Mouse (Mus musculus) hindbrain, embryonic 11.5 days (tissue): ENCODE results near the gene Aff3. TPM values are rescaled to one million over a fixed set of nuclear protein-coding genes. Genes with fewer than 3 reads are reported as not detected.
A peak's percentile ranks its signal among the peaks of the same experiment; 100 is the strongest.

Source experiments
- ATAC-seq: fragments of 200-750 bp; cut with Nextera tagmentation; 2 replicates; pipeline ENCODE4 v1.8.0; 2017; ENCODE audit warnings: mild to moderate bottlenecking, moderate TSS enrichment, moderate library complexity; ENCODE audit not compliant: low FRiP score
- DNase-seq: peaks from one replicate; pipeline ENCODE4 v3.0.0-alpha.2; 2015; ENCODE audit warnings: low spot score
- H3K27ac ChIP-seq: fragments of 300-500 bp; sonication (generic); 2 replicates; pipeline ENCODE4 v1.5.1; 2014; ENCODE audit warnings: mild to moderate bottlenecking, low read depth, low read length
- H3K27me3 ChIP-seq: fragments of 300-500 bp; sonication (generic); 2 replicates; pipeline ENCODE4 v1.6.1; 2014; ENCODE audit warnings: mild to moderate bottlenecking, low read length, moderate library complexity, mixed read lengths; ENCODE audit not compliant: control insufficient read depth, insufficient read depth
- H3K36me3 ChIP-seq: fragments of 300-500 bp; sonication (generic); 2 replicates; pipeline ENCODE4 v1.6.1; 2014; ENCODE audit warnings: mild to moderate bottlenecking, low read length, moderate library complexity, mixed read lengths; ENCODE audit not compliant: control insufficient read depth, insufficient read depth
- H3K4me1 ChIP-seq: fragments of 300-500 bp; sonication (generic); replicated peaks from 2 replicates; pipeline ENCODE4 v1.6.1; 2014; ENCODE audit warnings: low read length, mixed read lengths; ENCODE audit not compliant: control insufficient read depth, insufficient read depth
- H3K4me2 ChIP-seq: fragments of 300-500 bp; sonication (generic); replicated peaks from 2 replicates; pipeline ENCODE4 v1.6.1; 2014; ENCODE audit warnings: mild to moderate bottlenecking, low read depth, low read length
- H3K4me3 ChIP-seq: fragments of 300-500 bp; sonication (generic); 2 replicates; pipeline ENCODE4 v1.5.1; 2014; ENCODE audit warnings: low read depth, low read length
- H3K9ac ChIP-seq: fragments of 300-500 bp; sonication (generic); 2 replicates; pipeline ENCODE4 v1.6.1; 2014; ENCODE audit warnings: low read depth, low read length
- H3K9me3 ChIP-seq: fragments of 300-500 bp; sonication (generic); 2 replicates; pipeline ENCODE4 v1.6.1; 2016; ENCODE audit warnings: low read length; ENCODE audit not compliant: control insufficient read depth
- WGBS: fragments of 180-500 bp; shearing (Covaris S2); extraction: QIAGEN DNeasy Blood & Tissue Kit; methylation state at CpG from one replicate; pipeline ENCODE4 v1.1.7; 2014; 5-methylcytosine and 5-hydroxymethylcytosine counted together
- polyA plus RNA-seq: library from polyadenylated mRNA; unstranded; fragments of >200 nt; fragmentation: Nextera tagmentation; extraction: Ambion mirVana; gene quantifications from 2 replicates; pipeline ENCODE4 v1.2.1, GENCODE M21; 2014

Aff3 gene
- polyA plus RNA-seq, 1 experiment from 2014 or later = 19.7 TPM

GRCm38 (mm10) chr1:38626739-38627661 lies 37.8 kb downstream of the Aff3 start:
- H3K36me3 ChIP-seq = no peaks in the 10 kb centered on the region
- no peaks in the 10 kb centered on the region for H3K9me3 ChIP-seq
- peak overlapping the region; percentile 93 for H3K4me3 ChIP-seq
- H3K27me3 ChIP-seq = no peaks in the 10 kb centered on the region
- peak overlapping the region; percentile 98 for H3K27ac ChIP-seq
- peaks cover 14% of the 10 kb centered on the region for H3K4me1 ChIP-seq
- under 1% methylated on average over 43 of the region's 133 CpGs for WGBS
- H3K9ac ChIP-seq = peak overlapping the region; percentile 92
- DNase-seq (peak; percentile 82), ATAC-seq (peak; percentile 82)
- H3K4me2 ChIP-seq = peak overlapping the region; percentile 78

GRCm38 (mm10) chr1:38626388-38626738 lies 38.4 kb downstream of the Aff3 start:
- peaks cover 10% of the 10 kb centered on the region for H3K4me1 ChIP-seq
- WGBS = under 1% methylated on average over 10 of the region's 10 CpGs

DNA sequence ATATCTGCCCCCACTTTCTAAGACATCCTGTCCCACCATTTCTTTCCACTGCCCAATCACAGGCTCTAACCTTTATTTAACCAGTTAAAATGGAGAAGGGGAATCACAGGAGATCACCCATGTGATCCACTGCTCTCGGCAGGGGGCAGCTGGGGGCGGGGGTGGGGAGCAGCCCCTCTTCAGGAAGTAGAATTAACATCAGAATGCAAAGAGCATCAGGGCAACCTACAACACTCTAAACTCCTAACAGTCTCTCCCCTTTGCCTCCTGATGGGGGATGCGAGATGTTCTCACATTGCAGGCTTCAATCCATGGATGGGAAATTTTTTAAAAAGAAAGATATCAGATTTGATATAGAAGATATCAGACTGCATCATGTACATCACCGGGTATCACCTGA lies 42.9 kb downstream of the Aff3 start:
- no peak overlapping the region for H3K9ac ChIP-seq
- 42% methylated on average over 4 of the region's 4 CpGs for WGBS
- no peaks in the 10 kb centered on the region for H3K9me3 ChIP-seq
- DNase-seq (no peak), ATAC-seq (no peak)
- no peak overlapping the region for H3K4me3 ChIP-seq
- no peaks in the 10 kb centered on the region for H3K4me1 ChIP-seq
- no peaks in the 10 kb centered on the region for H3K27me3 ChIP-seq
- no peak overlapping the region for H3K4me2 ChIP-seq
- no peak overlapping the region for H3K27ac ChIP-seq
- H3K36me3 ChIP-seq = no peaks in the 10 kb centered on the region

More at GRCm38 (mm10) chr1:38626388-38626738, 38.4 kb downstream of the Aff3 start:
- Histone ChIP-seq H3K9me3 (no peaks in the 10 kb centered on the region), H3K27me3 (no peaks in the 10 kb centered on the region), H3K4me2 (peak overlapping the region; percentile 78), H3K4me3 (peak overlapping the region; percentile 93), H3K27ac (peak overlapping the region; percentile 98), H3K9ac (peak overlapping the region; percentile 92), H3K36me3 (no peaks in the 10 kb centered on the region)
- DNase-seq (no peak), ATAC-seq (peak; percentile 20; the same call in 1 of the 2 replicates)

GRCm38 (mm10) chr1:38620401-38620800 lies 44.4 kb downstream of the Aff3 start:
- H3K27ac ChIP-seq = no peak overlapping the region
- H3K4me3 ChIP-seq = no peak overlapping the region
- H3K4me2 ChIP-seq = no peak overlapping the region
- H3K36me3 ChIP-seq = no peaks in the 10 kb centered on the region
- DNase-seq (no peak), ATAC-seq (no peak)
- H3K4me1 ChIP-seq = no peaks in the 10 kb centered on the region
- WGBS = 92% methylated on average over 6 of the region's 6 CpGs
- H3K9ac ChIP-seq = no peak overlapping the region
- H3K9me3 ChIP-seq = no peaks in the 10 kb centered on the region
- H3K27me3 ChIP-seq = no peaks in the 10 kb centered on the region

- Histone ChIP-seq H3K4me2 (no peak overlapping the region), H3K9ac (peak overlapping the region; percentile 46; the same call in 1 of the 2 replicates)
- ATAC-seq = peak; percentile 33; the same call in 1 of the 2 replicates
Measured at GRCm38 (mm10) chr1:38606741-38607140, 58.0 kb downstream of the Aff3 start.

GRCm38 (mm10) chr1:38605426-38605825 lies 59.3 kb downstream of the Aff3 start:
- Histone ChIP-seq H3K9me3 (no peaks in the 10 kb centered on the region), H3K4me1 (peaks cover 8% of the 10 kb centered on the region), H3K4me2 (no peak overlapping the region), H3K27me3 (no peaks in the 10 kb centered on the region), H3K9ac (no peak overlapping the region), H3K36me3 (no peaks in the 10 kb centered on the region), H3K27ac (no peak overlapping the region), H3K4me3 (no peak overlapping the region)
- ATAC-seq = no peak
- no peak for DNase-seq
- 79% methylated on average over 4 of the region's 4 CpGs for WGBS

More at GRCm38 (mm10) chr1:38606741-38607140, 58.0 kb downstream of the Aff3 start:
- 11% methylated on average over 4 of the region's 4 CpGs for WGBS
- DNase-seq = peak; percentile 57
- H3K36me3 ChIP-seq = no peaks in the 10 kb centered on the region
- no peaks in the 10 kb centered on the region for H3K9me3 ChIP-seq
- no peak overlapping the region for H3K4me3 ChIP-seq
- no peaks in the 10 kb centered on the region for H3K27me3 ChIP-seq
- peak overlapping the region; percentile 70 for H3K27ac ChIP-seq
- peaks cover 8% of the 10 kb centered on the region for H3K4me1 ChIP-seq

DNA sequence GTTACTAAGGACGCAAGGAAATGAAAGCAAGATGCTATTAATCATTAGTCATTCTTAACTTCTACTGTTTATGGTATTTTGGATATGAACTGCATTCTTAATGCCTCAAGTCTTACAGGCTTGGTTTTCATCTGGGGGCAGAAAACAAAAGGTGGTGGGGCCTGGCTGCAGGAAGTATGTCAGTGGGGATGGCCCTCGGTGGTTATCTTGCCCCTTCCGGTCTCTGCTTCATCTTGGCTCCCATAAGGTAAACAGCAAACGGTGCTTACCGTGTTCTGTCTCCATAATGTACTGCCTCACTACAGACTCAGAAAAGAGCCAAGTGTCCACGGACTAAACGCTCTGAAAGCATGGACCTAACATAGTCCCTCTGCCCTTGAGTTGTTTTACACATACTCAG lies 60.1 kb downstream of the Aff3 start:
- no peak for DNase-seq
- Histone ChIP-seq H3K27me3 (no peaks in the 10 kb centered on the region), H3K9ac (no peak overlapping the region), H3K9me3 (no peaks in the 10 kb centered on the region), H3K27ac (no peak overlapping the region), H3K4me1 (peaks cover 8% of the 10 kb centered on the region), H3K36me3 (no peaks in the 10 kb centered on the region), H3K4me3 (no peak overlapping the region), H3K4me2 (no peak overlapping the region)
- WGBS = 90% methylated on average over 7 of the region's 7 CpGs
- no peak for ATAC-seq

DNA sequence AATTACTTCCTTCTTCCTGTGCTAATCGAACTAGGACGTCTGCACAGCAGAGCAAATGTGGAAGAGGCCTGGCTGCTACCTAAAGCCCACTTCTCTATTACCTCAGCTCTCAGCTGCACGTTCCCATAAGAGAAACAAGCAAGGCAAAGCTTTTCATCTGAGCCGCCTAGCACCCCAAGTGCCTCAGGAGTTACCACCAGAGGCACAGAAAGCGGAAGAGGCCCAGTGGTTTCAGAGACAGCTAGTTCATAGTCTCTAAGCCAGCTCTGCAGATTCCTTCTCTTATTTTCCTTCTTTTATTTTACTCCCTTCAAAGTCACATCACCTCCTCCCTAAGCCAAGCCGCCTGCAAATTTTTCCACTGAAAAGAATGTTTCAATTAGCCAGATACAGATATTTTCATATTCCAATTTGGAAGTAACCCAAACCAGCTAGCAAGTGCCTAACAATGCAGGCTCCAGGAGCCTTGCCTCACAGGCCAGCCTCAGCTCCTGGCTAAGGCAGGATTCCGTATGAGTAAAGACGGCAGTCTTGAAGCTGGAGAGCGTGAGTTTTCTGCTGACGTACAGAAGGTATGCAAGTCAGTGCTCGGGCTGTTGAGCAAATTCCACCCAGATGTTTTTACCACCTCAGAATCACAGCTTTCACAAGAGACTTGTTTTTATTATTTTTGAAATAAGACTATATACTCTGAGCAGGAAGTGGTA lies 62.8 kb downstream of the Aff3 start:
- no peak overlapping the region for H3K9ac ChIP-seq
- no peak overlapping the region for H3K4me3 ChIP-seq
- no peak overlapping the region for H3K27ac ChIP-seq
- no peak overlapping the region for H3K4me2 ChIP-seq
- no peaks in the 10 kb centered on the region for H3K27me3 ChIP-seq
- H3K9me3 ChIP-seq = no peaks in the 10 kb centered on the region
- DNase-seq (no peak), ATAC-seq (no peak)
- H3K4me1 ChIP-seq = peaks cover 5% of the 10 kb centered on the region
- no peaks in the 10 kb centered on the region for H3K36me3 ChIP-seq
- 79% methylated on average over 11 of the region's 11 CpGs for WGBS
